Mouse (Mus musculus) regulatory T cell (primary cell): ENCODE results near the gene Gm6871.
"Not testable (repeated sequence)": the region's sequence is repeated elsewhere in the genome, so short reads cannot be mapped to it uniquely, and the experiment has no call there.

Experiments
- in situ Hi-C: fragments of 300-600 bp; cut with MboI, MseI; formaldehyde crosslinking; loops from one replicate; pipeline ENCODE4 v1.15.1; 2025; ENCODE audit warnings: high pct_unique_total_duplicates

Gm6871 gene

DNA sequence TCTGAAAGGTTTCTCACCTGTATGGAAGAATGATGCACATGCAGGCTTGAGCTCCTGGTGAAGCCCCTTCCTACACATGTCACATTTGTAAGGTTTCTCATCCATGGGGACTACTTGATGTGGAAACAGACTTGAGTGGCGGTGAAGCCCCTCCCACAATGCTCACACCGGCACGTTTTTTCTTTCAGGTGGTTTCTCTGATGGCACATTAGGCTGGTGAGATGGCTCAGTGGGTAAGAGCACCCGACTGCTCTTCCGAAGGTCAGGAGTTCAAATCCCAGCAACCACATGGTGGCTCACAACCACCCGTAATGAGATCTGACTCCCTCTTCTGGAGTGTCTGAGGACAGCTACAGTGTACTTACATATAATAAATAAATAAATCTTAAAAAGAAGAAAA lies at the start of gene Gm6871:
TSS of gene Gm6871 (minus strand) at position 101 of the 400 bp plus-strand sequence.
- in situ Hi-C loops, result not testable (repeated sequence)

DNA sequence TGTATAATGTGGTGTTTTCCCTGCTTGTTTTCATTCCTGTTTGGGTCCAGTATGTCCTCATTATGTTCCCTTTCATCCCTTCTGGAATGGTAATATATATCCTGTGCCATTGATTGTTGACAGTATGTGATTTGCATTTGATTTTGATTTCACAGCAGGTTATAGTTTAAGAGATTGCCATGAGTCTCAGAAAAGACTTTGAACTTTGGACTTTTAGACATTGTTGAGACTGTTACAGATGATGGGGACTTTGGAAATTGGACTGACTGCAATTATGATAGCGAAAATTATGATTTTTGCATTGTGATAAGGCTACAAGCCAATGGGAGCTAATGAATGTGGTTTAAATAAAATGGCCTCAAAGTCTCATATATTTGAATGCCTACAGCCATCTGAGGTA lies 42.8 kb upstream of the Gm6871 start:
- in situ Hi-C loops, result loop anchor here (25.0 kb wide), 2 partner anchors 1696 to 1946 kb away; partner anchors contain the start of genes Zfp658 and Zfp715

DNA sequence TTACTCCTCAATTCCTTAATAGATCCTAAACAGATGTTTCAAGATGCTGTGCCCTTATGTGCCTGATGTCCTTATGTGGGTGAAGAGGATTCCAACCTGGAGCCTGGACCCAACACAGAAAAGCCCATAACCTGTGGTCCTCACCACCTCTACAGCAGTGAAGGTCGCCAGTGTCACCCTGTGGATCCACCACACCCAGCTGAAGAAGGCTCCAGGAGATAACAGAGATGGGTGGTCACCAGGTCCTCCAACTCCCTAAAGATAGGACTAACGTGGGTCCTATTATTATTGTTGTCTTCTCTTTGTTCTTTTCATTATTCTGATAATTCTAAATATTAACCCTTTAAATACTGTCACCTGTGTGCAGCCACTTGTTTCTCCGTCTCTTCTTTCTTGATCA lies 38.2 kb upstream of the Gm6871 start:
- in situ Hi-C loops, result loop anchor here (25.0 kb wide), 2 partner anchors 1701 to 1951 kb away; partner anchors contain the start of genes Zfp658 and Zfp715

DNA sequence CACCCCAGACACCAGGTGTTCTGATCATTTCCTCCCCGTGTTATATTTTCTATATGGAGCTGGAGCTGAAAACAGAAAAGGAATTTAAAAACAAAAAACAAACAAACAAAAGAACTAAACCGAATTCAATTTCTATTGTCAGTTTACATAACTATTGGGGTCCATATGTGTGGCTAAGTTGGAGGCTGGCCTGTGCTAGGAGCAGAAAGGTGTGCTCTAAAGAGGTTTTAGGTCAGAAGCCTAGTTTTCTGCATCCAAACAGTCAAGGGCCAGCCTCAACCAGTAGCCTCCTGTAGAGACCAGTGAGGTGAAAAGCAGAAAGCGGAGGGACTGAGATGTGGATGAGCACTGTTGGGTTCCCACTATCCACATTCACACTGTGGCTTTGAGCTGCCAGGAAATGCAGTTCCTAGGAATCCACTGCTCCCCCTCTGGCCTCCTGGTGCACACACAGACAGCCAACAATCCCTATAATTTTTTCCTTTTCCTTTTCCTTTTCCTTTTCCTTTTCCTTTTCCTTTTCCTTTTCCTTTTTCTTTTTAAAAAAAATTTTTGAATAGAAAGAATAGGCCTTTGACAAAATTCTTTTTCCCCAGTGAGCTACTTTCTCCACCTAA lies 26.6 kb upstream of the Gm6871 start:
- in situ Hi-C loops, result loop anchor here (5.0 to 25.0 kb wide), 6 partner anchors 32 to 1962 kb away; partner anchors contain the start of genes Zfp141, Zfp658, Zfp715 and Zfp788

DNA sequence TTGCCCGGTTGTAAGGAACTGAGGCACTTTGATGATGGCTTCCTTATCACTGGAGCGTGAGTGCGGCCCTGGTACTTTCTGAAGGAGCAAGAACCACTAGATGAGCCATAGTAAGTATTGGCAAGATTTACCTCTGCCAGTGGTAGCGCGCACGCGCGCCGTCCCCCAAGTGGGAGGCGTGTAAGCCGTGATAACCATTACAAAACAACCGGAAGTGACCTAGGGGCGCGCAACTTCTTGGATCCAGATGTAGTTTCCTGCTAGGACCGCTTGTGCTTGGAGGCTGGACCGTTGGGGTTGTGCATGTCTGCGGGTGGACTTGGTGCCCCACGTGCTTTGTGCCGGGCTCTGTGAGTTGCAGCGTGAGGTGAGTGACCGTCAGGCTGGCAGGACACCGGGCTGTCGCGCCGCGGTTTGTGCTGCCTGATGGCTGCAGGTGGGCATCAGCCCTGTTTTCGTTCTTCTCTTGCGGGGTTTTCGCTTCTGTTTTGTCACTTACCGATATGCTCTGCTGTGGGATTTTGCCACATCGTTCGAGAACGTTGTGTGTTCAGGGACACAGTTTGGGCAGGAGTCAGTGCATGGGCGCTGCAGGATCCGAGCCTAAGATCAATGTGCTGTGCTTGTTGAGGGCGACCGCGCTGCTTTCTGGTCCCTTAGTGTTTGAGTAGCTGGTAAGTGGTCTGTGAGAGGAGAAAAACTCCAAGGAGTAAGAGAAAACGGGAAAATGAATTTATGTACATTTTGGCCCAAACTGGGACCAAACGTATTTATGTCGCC lies 25.8 kb upstream of the Gm6871 start, which contains the start of gene 2610021A01Rik:
TSS of gene 2610021A01Rik (plus strand) at position 197 of the 780 bp plus-strand sequence.
- in situ Hi-C loops, result loop anchor here (5.0 to 25.0 kb wide), 4 partner anchors 33 to 1937 kb away; partner anchors contain the start of genes Zfp141 and Zfp788

DNA sequence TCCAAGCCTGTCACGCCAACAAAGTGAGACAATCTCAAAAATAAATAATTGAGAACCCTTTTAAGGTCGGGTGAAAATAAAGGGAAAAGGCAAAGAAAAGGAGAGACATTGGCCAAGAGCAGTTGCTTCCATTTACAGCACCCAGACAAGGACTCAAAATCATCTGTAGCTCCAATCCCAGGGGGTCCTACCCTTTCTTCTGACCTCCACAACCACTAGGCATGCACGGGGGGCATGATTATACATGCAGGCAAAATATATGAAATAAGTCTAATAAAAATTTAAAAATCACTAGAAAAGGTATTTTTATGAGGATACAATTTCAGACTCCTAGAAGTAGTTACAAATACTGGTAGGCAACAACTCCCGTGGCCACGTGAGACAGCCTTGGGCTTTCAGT lies 25.2 kb upstream of the Gm6871 start:
- in situ Hi-C loops, result loop anchor here (5.0 to 25.0 kb wide), 4 partner anchors 34 to 1936 kb away; partner anchors contain the start of genes Zfp141 and Zfp788

DNA sequence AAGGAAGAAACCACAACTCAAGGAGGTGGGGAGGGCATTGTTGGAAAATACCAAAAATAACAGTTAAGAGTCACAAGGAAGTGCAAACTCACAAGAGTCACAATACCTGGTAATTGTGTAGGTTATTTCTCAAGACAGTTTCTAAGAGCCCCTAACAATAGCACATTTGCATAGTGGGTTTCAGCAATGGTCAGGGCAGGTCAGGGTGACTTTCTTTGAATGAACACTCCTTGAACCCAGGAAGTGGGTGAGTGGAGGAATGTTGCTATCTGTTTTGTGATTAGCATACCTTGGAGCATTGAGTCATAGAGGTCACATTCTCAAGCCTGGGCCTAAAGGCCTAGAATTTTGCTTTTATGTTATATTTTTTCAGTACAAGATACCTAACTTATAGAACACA lies 14.4 kb upstream of the Gm6871 start:
- in situ Hi-C loops, result loop anchor here (25.0 kb wide), 1 partner anchor 1926 kb away; no protein-coding TSS in a partner anchor

DNA sequence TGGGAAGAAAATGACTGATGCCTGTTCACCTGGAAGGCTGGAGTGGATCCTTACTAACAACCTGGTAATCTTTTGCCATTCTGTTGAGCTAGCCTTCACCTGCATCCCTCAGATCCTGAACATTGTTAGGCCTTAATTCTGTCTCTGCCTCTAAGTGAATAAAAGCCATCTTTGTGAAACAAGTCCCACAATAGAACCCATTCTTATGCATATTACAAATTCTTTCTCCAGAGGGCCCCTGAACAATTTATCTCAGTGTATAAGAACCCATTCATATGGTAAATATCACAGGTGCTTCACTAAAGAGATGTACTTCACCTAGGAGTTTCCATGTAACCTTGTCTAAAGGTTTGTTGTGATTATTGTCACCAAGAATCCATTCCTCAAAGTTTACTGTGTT lies 8.6 kb upstream of the Gm6871 start:
- in situ Hi-C loops, result loop anchor here (25.0 kb wide), 1 partner anchor 1920 kb away; no protein-coding TSS in a partner anchor

DNA sequence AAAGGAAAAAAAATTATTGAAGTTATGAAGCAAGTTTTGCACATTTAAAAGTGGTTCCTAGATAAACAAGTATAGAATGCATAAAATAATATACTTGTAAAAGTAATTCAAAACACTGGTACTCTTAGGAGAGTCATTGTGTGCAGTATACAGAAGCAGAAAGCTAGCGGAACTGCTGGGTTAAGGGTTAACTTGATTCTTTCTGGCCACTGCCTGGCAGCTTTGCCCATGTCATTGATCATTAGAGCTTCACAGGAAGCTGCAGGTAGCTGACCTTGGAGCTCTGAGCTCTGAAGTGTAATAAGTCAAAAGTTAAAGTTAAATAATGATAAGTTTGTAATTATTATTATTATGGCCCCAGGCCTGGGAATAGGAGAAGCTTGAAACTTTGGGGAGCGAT lies 4.5 kb upstream of the Gm6871 start:
- in situ Hi-C loops, result loop anchor here (25.0 kb wide), 1 partner anchor 1916 kb away; no protein-coding TSS in a partner anchor

DNA sequence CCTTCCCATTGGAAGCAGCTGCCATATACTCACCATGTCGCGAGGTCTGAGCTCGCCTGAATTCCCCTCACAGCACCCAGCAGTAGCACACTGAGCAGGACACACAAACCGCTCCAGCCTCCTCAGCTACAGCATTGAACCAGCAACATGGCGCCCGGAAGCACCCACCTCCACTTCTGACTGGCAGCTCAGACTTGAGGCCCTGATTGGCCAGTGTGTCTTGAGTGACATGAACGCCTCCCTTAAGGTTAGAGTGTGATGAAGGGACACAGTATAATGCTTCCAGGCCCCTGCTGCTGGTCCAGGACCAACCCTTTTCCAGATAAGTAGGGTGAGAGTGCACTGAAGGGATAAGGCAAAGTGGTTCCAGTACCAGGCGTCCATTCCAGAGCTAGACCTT lies 12.8 kb downstream of the Gm6871 start:
- in situ Hi-C loops, result no loop called here

DNA sequence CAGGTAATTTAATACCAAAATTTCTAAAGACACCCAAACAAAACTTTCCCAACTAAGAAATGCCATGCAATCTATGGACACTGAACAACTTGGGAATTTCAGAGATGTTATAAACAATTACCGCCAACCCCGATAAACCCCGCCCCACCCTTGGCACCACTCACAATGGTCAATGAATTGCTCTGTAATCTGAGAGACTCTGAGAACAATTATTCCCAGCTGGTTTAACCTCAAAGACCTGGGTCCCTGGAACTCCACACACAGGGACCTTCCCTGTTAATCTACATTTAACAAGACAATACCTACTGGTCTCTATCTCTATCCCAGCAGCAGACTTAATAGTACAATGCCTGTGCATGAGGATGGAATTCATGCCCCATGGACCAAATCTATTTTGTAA lies 60.8 kb downstream of the Gm6871 start:
- in situ Hi-C loops, result no loop called here

DNA sequence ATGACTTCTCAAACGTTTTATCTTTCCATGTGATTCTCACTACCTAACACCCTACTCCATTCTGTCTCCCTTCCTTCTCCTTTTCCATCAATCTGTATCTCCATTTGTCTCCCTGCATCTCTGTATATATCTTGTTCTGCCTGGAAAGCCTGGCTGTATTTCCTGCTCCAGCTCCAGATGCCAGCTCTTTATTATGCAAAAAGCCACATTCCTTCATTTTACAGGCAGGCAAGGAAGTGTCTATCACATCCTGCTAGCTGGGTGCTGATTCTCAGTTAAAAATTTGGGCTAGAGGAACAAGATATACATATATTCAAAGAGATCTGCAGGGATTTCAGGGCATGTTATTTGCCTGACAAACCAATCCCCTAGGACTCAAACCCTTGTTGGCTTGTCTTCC lies 61.3 kb downstream of the Gm6871 start:
- in situ Hi-C loops, result no loop called here

DNA sequence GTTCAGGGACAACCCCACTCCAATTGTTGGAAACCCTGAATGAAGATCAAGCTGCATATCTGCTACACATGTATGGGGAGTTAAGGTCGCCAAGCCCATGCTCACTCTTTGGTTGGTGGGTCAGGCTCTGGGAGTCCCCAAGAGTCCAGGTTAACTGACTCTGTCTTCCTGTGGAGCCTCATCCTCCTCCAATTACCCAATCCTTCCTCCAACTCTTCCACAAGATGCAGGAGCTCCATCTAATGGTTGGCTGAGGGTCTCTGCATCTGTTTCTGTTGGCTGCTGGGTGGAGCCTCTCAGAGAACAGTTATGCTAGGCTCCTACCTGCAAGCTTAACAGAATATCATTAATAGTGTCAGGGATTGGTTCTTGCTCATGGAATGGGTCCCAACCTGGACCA lies 71.1 kb downstream of the Gm6871 start:
- in situ Hi-C loops, result no loop called here

DNA sequence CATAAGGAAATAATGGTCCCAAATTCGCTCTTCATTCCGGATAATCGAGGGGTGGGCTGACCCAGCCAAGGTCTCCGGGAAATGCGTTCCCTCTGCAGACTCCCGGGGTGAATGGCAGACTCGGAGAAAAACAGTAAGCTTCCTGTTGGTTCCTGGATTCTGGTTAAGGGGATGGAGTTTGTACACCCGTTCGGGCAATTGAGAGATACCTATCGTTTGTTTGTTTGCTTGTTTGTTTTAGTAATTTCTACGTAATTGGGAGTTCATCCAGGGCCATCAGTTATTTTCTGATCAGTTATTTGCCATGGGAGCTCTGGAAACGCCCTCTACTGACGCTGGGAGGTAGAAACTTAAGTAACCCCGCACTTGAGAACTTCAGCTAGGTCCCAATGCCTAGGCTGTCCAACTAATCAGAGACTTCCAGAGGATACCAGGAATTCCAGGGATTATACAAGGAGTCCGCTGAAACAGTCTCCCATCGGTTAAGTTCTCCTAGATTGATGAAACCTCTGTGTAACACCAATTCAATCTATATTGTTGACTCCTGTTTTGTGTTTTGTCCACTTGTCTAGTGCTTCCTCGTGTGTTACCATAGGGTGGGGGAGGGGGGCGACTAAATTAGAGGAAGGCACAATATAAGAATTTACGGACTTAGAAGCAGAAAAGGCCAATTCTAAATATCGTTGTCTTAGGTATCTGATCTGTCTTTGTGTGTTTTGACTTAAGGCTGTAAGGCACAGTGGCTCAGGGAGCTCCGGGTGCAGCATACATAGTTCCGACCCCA lies 73.1 kb downstream of the Gm6871 start:
- in situ Hi-C loops, result no loop called here

DNA sequence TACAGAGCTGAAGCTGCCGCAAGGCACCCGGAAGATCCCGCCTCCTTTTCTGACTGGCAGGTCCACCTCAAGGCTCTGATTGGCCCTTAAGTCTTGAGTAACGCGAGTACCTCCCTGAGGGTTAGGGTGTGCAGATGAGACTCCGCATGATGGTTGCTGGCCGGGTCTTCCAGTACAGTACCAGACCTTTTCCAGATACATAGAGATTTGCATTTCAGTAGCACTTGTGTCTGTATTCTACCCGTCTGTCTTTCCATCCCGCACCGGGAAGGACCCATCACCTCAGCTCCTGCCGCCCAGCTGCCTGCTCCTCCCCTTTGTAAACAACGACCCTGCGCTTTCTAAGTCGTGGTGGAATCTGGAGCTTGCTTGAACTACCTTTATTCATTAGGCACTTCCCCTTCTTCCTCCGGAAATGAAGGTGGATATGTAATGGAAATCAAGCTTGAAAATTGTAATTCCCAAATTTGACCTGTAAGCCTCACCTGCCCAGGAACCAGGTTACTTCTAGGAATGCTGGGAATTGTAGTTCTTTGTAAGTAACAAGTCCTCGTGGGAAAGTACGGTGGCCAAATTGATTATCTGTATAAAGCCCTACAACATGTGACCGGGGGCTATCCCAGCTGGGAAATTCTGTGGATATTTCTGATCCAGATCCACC lies 73.9 kb downstream of the Gm6871 start, which contains the start of the genes Gm20449 and AW146154:
TSS of gene Gm20449 (minus strand) at position 29 of the 661 bp plus-strand sequence.
TSS of gene AW146154 (minus strand) at position 502 of the 661 bp plus-strand sequence.
- in situ Hi-C loops, result loop anchor here (5.0 to 10.0 kb wide), 2 partner anchors 97 to 1845 kb away; no protein-coding TSS in a partner anchor

DNA sequence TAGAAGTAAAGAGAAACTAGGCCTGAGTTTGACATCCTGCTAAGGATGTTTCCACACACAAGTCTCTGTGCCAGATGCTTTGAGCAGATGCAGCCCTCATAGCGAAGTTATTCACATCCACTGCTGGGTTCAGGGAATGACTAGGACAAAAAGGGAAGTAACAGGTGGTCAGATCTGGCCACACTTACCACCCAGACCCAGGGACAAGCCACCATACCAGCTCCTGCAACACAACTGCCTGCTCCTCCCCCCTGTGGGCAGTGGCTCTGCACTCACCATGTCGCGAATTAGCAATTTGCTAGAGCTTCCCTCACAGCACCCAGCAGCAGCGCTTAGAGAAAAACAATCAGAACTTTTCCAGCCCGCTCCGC lies 74.5 kb downstream of the Gm6871 start:
- in situ Hi-C loops, result loop anchor here (5.0 to 10.0 kb wide), 2 partner anchors 97 to 1844 kb away; no protein-coding TSS in a partner anchor

DNA sequence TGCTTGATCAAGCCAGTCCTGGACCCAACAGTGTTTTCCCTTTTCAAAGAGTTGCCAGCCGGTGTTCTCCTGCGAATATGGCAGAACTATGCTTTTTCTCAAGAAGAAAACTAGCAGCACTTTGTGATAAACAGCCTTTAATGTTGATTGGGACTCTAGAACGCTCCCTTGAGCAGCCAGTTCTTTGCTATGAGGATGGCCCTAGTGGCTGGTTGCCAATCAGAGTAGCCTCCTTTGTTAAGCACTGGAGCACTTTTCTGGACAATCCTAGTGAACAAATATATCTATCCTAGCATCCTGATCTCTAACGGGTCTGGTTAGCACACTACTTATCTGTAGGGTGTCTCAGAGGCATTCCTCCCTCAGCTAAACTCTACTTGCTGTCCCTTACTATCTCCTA lies 75.0 kb downstream of the Gm6871 start:
- in situ Hi-C loops, result loop anchor here (5.0 to 10.0 kb wide), 2 partner anchors 96 to 1844 kb away; no protein-coding TSS in a partner anchor

DNA sequence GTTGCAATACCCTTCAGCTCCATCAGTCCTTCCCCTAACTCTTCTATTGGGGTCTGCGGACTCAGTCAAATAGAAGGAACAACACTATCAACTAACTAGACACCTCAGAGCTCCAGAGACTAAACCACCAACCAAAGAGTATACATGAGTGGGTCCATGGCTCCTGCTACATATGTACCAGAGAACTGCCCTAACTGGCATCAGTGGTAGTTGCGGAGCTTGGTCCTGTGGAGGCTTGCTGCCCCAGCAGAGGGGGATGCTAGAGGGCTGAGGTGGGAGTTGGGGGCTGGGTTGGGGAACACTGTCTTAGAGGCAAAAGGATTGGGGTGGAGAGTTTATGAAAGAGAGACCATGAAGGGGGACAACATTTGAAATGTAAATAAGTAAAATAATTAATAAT lies 75.6 kb downstream of the Gm6871 start:
- in situ Hi-C loops, result loop anchor here (5.0 to 10.0 kb wide), 2 partner anchors 96 to 1843 kb away; no protein-coding TSS in a partner anchor
